Mouse (Mus musculus): Measurements from ENCODE around the gene Guk1. TPM values are rescaled to one million over a fixed set of nuclear protein-coding genes. Genes with fewer than 3 reads are reported as not detected.
"Not testable (repeated sequence)": the region's sequence is repeated elsewhere in the genome, so short reads cannot be mapped to it uniquely, and the experiment has no call there.

The Guk1 gene
- 100 to 1,000 TPM; 112 to 142 (median 128) TPM for total RNA-seq (2022)

- no peak for DNase-seq (ENCODE audit: low spot score)
Observed at GRCm38 (mm10) chr11:59192059-59192386, at the start of gene Guk1. Gene Guk1 (minus strand): TSS chr11:59192212.

DNA sequence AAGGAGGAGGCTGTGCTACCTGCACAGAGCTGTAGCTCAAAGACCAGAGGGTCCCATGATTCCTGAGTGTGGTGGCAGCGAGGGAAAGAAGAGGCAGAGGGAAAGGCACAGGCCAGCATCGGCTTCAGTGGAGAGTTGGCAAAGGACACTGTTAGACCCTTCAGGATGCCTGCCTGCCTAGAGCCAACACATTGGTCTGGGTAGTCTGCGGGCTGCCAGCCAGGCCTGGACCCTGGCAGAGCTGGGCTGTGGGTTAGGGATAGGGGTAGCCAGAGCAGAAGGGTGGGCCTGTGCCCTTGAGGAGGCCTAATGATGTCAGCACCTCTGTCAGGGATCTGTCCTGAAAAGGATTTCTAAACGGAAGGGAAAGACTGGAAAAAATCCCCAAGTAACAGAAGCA lies 47.8 kb upstream of the Guk1 start:
- no peak for DNase-seq (ENCODE audit: low spot score)

DNA sequence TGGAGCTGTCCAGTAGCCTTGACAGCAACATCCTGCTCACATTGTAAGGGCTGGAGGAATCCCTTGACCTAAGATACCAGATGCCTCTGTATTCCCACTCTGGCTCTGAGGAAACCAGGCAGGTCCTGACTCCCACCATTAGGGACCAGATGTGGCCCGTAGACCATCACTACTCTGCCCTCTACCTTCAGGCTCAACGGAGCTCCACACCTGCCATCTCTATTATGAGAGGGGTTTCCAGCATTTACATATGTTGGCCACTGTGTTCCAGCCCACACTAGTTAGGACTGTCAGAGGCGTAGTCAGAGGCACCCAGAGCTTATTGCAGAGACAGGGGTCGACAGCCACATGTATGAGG lies 47.4 kb upstream of the Guk1 start:
- no peak for DNase-seq (ENCODE audit: low spot score)

- DNase-seq (ENCODE audit: low spot score), result no peak
Observed at GRCm38 (mm10) chr11:59238525-59239427, 46.8 kb upstream of the Guk1 start.

GRCm38 (mm10) chr11:59232797-59233196 lies 40.8 kb upstream of the Guk1 start:
- DNase-seq (ENCODE audit: low spot score), result no peak

DNA sequence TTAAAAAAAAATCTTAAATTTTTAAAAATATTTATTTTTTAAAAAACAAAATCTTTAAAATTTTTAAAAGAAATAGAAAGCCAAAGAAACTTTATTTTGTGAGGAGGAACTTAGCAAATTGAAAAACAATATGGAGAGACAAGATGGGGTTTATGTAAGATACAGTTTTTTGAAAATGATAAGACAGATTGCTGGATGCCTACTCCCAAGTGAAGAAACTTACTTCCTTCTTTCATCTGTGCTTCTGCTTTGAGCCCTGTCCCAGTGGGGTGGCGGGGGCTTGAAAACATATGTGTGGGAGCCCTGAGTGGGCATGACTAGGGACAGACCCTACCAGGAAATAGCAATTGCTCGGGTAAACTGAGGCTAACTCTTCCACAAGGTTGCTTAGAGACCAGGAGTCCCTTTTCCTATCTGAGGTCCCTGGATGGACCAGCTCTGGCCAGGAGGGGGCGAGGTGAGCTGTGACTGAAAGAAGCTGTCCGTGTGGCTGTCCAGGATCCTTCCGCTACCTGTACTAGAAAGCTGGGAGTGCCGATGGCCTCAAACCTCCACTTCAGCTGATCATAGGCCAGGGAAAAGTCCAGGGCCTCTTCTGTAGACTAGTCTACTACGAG lies 38.2 kb upstream of the Guk1 start:
- DNase-seq (ENCODE audit: low spot score), result peak; percentile 56

GRCm38 (mm10) chr11:59228122-59228953 lies 36.3 kb upstream of the Guk1 start, which contains the start of gene Arf1:
Gene Arf1 (minus strand): TSS chr11:59228270.
- peak; percentile 95 for DNase-seq (ENCODE audit: low spot score)

DNA sequence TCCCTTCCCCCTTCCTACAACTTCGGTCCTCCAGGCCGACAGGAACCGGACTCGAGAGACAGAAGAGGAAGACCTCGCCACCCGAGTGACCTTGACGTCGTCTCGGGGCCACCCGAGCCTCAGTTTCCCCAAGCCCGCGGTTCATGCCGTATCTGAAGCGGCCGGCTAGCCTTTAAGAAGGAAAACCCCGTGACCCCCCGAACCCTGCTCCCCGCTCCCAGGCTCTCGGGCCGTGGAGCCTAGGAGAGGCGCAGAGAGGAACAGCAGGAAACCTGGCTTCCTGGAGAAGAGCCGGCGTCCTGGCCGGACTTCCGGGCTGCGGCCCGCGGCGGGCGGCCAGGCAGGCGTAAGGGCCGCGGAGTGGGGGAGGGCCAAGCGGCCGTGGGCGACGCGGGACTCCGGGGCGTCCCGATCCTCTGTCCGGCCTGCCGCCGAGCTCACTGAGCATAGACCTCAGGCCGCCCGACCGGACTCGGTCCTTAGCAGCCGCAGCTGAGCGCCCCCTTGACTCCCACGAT lies 35.7 kb upstream of the Guk1 start:
- no peak for DNase-seq (ENCODE audit: low spot score)

DNA sequence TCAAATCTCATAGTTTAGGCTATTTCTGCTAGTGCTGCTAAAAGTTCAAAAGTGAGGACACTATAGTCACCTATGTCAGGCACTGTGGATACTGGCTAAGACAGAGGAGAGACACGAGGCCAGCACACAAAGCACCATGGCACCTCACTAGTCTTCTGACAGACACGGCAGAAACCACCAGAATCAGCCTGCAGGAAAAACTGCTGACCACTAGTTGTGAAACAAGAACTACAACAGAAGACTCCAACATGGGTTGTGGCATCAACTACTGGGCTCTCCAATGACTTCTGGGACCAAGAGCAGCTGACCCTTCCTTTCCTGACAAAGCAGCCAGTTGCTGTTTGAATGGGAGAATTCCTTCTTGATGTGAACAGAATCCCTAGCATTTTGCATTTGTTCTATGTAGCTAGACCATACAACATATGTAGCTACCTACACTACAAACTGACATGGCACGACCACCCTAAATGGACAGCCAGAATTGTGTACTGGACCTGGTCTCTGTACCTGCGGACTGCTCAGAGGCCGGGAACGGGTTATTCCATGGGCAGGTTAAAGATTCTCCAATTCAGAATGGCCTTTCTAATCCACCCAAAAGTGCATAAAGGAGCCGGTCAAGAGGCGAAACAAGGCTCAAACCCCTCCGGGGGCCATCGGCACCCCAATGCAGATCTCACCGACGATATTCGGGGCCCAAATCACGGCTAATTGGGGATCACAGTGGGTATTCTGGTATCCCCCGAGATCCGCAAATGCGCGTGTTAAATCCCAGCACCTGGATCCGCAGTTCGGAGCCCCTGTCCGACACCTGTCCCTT lies 35.0 kb upstream of the Guk1 start:
- no peak for DNase-seq (ENCODE audit: low spot score)

GRCm38 (mm10) chr11:59226251-59226650 lies 34.2 kb upstream of the Guk1 start:
- no peak for DNase-seq (ENCODE audit: low spot score)

DNA sequence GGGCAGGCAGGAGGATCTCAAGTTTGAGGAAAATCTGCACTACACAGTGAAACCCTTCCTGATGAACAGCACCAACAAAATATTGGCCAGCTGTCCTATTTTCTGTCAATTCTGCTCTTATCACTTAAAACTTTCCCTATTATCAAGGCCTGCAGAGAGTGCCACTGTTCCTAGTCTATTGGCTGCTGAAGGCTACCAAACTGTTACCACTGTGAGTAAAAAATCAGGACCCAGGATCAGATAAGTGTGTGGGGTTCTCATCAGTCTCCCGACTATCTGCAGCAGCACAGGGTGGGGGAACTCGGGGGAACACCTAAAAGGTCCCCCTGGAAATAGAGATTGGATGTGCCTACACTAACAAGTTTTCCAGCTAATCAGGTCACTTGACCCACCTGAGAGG lies 33.2 kb upstream of the Guk1 start:
- no peak for DNase-seq (ENCODE audit: low spot score)

GRCm38 (mm10) chr11:59224470-59224869 lies 32.5 kb upstream of the Guk1 start:
- DNase-seq (ENCODE audit: low spot score), result no peak

DNA sequence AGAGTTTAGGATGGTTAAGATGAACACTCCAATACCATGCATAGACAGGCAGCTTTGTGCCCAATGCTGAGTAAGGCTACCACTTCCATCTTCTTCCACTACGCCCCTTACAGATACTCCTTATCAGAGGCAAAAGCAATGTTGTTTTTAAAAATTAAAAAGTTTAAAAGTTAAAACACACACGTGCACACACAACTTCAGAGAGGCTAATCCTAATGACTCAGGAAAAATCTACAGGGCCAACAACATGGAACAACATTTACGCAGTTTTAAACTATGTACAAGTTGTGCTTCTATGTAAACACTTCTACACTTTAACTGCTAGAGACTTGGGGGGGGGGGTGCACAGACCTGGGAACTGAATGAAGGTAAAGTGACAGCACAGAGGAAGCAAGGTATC lies 32.0 kb upstream of the Guk1 start:
- no peak for DNase-seq (ENCODE audit: low spot score)

DNA sequence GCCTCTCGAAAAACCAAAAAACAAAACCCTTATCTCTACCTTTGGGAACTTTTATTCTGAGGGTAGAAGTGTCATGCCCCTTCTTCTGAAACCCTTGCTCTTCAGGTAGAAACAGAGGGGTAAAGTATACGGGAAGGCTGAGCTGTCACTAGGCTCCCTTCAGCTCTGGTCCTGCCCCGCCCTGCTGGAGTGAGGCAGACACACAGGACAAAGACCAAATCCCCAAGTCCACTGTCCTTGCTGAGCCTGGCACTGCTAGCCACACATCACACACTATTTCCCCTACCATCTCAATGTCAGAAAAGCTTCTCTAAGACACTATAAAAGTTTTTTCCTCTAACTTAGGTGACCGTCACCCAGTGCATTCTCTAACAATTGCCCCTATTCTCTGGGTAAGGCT lies 30.3 kb upstream of the Guk1 start:
- no peak for DNase-seq (ENCODE audit: low spot score)

- no peak for DNase-seq (ENCODE audit: low spot score)
Observed at GRCm38 (mm10) chr11:59221604-59222003, 29.6 kb upstream of the Guk1 start.

- DNase-seq (ENCODE audit: low spot score), result no peak
Observed at GRCm38 (mm10) chr11:59219064-59219463, 27.1 kb upstream of the Guk1 start.

GRCm38 (mm10) chr11:59218389-59218998 lies 26.5 kb upstream of the Guk1 start:
- DNase-seq (ENCODE audit: low spot score), result no peak

- DNase-seq (ENCODE audit: low spot score), result no peak
Observed at GRCm38 (mm10) chr11:59216955-59217354, 24.9 kb upstream of the Guk1 start.

- no peak for DNase-seq (ENCODE audit: low spot score)
Observed at GRCm38 (mm10) chr11:59212892-59213494, 21.0 kb upstream of the Guk1 start.

DNA sequence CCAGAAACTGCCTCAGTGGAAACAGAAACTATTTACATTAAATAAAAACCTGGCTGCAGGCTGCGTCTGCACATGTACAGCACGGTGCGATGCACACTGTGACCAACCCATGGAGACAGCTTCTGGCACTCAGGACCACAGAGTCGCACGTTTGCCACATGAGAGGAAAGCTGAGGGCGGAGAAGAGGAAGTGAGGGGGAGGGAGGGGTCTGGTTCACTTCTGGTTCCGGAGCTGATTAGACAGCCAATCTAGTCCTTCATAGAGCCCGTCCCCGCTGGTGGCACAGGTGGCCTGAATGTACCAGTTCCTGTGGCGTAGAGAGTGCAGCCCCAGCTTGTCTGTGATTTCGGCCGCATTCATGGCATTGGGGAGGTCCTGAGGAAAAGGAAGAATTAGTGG lies 20.3 kb upstream of the Guk1 start:
- DNase-seq (ENCODE audit: low spot score), result not testable (repeated sequence)
